Mouse (Mus musculus): ENCODE measurements around the gene Ankrd50.
A peak's percentile ranks its signal among the peaks of the same experiment; 100 is the strongest.

The Ankrd50 gene

DNA sequence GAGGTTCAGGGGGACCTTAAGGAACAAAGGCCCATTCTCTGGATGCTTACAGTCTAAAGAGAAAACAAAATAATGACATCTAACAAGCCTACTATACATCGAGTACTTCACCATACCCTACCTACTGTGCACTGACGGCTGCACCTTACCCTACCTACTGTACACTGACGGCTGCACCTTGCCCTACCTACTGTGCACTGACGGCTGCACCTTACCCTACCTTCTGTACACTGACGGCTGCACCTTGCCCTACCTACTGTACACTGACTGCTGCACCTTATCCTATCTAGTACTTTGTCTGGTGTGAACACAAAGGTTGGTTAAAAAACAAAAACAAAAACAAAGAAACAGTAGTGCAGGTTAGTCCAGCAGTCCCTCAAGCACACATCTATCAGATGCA lies 18.5 kb downstream of the Ankrd50 start:
- ATAC-seq (ENCODE audit: low TSS enrichment), result no peak

DNA sequence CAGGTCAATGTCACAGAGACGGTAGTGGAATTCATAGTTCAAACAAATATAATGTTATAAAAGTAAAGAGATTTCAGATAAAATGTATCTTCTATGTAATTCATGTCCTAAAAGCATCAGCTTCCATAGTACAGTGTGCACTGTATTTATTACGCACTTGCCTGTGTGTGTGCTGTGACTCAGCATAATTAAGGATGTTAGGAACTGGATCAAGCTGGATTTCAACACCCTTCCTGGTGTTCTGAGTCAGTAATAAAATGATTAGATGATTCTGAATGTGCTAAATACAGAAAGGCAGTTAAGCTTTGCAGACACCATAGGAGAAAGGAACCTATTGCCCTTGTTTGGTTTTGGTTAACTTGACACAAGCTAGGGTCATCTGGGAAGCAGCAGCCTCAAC lies 21.5 kb downstream of the Ankrd50 start:
- no peak for ATAC-seq (ENCODE audit: low TSS enrichment)

DNA sequence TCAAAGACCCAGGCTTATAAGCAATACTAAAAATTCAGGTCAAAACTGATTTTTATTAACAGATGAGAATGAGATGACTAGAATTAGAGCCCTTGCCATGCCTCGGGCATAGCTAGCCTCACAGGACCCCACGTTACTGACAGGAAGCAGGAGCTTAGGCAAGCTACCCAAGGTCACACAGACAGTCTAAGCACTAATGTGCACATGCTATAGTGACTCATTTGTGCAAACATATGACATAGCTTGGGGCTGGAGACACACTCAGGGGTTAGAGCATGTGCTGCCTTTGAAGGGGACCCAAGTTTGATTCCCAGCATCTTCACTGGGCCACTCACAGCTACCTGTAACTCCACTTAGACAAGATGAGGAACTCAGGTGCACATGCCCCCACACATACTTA lies 22.9 kb downstream of the Ankrd50 start:
- no peak for ATAC-seq (ENCODE audit: low TSS enrichment)

DNA sequence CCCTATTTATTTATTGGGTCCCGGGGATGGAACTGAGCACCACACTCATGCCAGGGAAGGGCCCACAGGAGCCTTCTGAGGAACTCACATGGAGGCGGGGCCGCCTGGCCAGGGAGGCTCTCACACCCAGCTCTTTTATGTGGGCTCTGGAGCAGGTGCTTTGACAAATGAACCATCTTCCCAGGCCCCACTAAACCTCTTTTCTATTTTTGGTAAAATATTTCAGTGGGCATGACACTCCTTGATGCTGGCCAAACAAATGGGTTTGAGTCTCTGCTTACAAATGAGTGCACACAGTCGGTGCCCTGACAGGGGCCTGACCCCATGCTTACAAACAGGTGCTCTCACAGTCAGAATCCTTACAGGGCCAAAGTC lies 24.4 kb downstream of the Ankrd50 start:
- ATAC-seq (ENCODE audit: low TSS enrichment), result no peak

DNA sequence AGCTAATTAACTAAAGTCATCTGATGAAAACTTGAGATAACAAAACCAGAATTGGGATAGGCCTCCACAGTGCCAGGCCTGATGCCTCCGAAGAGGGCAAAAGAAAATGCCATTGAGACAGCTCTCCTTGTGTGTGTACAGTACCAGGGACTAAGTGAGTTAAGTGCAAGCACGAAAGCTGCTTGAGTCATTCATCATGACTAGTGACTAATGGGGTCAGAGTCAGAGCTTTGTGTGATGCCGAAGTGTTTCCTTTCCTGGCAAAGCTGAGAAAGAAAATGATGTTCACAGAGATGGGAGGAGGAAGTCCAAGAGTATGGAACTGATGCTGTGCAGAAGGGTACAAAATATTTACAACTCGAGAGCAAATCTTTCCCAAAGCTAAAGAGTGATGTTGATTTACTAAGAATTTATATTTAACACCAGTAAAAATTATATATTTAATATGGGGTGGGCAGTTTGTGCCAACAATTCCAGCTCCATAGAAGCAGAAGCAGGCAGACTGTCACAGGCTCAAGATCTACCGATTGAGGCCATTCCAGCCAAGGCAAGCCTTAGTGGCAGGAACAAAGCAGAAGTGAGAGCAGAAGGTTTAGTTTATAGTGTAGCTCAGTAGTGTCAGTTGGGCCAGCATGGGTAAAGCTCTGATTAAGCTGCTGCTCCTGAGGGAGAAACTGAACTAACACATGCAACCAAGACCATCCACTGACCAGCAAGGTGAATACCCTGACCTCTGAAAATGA lies 25.0 kb downstream of the Ankrd50 start:
- ATAC-seq (ENCODE audit: low TSS enrichment), result no peak

DNA sequence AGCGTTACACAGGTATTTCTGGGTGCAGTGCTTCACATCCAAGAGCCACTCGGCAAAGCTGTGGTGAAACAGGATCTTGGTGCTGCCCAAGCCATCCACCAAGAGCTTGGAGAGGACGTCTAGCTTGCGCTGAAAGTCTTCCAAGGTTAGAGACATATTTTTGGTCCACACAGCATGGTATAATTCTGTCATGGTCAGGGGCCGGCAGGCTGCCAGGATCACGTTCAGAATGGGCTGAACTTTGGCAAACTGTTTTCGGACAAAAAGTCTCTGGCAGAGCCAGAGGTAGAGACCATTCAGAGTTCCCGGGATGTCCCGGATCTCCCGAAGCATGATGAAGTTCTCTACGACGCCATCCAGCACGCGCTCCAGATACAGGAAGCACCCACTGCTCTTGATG lies 27.6 kb downstream of the Ankrd50 start:
- ATAC-seq (ENCODE audit: low TSS enrichment), result no peak

DNA sequence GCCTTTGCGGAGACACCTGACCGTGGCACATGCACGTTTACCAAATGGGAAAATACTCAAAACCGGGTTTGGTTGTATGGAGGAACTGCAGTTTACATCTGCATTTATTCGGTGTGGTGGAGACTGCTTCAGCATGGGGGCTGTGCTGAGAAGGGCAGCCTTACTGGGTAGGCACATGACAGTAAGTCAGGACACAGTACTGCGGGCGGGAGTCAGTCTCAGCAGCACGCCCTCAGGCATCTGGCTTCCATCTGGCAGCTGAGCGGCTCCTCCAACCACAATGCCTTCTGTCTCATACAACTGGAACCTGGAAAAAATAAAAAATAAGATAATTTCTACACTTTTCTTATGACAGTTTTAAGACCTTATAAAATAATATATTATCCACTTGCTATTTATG lies 32.4 kb downstream of the Ankrd50 start:
- ATAC-seq (ENCODE audit: low TSS enrichment), result peak; percentile 95

DNA sequence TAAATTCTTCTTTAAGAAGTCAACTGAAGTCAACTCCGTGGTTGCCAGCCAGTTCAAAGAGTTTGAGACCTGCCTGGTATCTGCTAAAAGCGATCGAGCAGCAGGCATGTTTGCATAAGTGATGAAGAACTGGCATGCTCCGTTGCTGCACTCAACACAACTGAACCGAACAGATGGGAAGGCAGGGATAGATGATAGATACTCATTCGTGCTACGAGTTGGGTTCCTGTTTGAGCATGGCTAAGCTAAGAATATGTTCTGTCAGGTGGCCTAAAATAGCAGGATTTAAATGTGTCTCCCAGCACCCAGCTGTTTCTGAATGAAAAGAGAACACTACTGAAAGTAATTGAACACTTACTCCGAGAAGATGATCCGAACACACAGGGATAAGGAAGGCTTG lies 38.1 kb downstream of the Ankrd50 start:
- ATAC-seq (ENCODE audit: low TSS enrichment), result peak; percentile 99

DNA sequence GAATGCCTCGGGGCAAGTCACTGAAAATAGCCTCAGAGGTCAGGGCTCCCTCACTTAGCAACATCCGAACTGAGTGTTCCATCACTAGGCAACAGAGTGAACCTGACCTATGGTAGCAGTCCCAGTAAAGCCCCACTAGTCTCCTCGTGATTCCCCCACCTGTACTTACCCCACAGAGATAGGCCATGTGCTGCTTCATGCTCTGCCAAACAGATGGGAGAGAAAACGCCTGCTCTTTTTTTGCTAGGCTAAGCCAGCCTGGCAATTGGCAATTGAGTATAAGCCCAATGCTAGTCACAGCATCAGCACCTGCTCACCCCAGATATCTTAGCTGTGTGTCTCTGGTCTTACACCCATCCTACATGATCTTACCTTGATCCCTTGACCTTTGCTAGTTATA lies 40.8 kb downstream of the Ankrd50 start:
- ATAC-seq (ENCODE audit: low TSS enrichment), result 0 out of 2 replicates have a peak, but pooled peaks have one; percentile 33

DNA sequence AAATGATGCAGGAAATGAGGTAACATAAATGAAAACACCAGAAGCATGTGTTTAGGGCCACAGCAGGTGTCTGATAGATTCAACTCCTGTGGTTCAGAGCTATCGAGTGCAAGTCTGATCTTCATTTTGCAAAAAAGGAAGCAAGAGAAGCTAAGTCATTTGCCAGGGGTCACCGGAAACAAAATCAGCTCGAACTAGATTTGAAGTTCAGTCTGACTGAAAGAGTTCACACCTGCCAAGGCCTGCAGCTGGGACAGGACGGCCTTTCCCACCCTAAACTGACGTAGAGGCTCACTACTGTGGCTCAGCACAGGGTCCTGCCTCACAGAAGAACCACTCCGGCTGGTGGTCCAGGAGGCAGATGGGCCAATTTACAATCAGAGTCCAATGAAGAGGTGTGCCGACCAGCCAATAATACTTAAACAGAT lies 44.1 kb downstream of the Ankrd50 start:
- ATAC-seq (ENCODE audit: low TSS enrichment), result no peak

DNA sequence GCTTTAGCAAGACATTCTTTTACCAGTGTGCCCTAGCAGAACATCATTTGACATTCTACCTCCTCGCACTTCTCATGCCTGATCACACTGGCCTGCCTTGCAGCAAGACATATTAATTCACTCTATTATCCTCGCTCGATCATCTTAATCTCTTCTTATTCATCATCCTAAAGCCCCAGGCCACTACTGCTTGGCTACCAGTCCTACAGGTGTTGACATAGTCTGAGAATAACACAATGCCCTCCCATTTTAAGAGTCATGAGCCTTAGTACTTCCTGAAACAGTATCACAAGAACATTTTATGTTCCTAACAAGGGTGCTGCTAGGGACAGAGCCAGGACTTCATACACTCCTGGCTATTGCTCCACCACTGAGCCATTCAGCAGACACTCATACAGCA lies 48.0 kb downstream of the Ankrd50 start:
- ATAC-seq (ENCODE audit: low TSS enrichment), result no peak

DNA sequence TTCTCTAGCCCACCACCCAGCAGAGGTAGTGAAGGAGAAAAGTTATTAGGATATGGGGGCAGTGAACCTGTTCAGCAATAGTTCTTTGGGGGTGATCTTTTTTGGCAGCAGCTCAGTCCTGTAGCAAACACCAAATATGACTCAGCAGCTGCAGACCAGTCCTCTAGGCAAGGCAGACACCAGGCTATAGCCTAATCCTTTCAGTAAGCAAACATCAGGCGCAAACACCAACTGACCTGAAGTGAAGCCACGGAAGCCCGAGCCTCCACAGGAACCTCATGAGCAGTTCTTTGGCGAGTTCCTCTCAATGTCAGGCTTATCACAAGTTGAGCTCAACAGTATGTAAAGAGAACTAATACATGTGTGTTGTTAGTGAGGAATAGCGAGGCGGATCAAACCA lies 48.8 kb downstream of the Ankrd50 start:
- no peak for ATAC-seq (ENCODE audit: low TSS enrichment)

DNA sequence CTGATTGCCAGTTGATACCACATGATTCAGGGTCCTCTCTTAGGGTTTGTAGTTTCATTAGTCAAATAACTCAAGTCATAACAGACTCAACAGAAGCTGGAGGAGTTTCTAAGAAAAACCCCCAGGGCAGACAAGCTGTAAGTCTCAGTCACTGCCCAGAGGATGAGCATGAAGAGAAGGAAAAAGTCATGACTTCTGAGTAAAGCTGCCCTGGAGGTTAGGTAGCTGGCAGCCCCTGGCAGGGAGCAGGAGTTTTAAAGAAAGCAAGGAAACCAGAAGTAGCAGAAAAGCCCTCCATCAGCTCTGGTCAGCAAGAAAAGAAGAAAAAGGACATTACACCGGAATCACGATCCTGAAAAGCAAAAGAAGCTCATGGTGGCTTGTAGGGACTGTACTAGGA lies 50.2 kb downstream of the Ankrd50 start:
- ATAC-seq (ENCODE audit: low TSS enrichment), result no peak

DNA sequence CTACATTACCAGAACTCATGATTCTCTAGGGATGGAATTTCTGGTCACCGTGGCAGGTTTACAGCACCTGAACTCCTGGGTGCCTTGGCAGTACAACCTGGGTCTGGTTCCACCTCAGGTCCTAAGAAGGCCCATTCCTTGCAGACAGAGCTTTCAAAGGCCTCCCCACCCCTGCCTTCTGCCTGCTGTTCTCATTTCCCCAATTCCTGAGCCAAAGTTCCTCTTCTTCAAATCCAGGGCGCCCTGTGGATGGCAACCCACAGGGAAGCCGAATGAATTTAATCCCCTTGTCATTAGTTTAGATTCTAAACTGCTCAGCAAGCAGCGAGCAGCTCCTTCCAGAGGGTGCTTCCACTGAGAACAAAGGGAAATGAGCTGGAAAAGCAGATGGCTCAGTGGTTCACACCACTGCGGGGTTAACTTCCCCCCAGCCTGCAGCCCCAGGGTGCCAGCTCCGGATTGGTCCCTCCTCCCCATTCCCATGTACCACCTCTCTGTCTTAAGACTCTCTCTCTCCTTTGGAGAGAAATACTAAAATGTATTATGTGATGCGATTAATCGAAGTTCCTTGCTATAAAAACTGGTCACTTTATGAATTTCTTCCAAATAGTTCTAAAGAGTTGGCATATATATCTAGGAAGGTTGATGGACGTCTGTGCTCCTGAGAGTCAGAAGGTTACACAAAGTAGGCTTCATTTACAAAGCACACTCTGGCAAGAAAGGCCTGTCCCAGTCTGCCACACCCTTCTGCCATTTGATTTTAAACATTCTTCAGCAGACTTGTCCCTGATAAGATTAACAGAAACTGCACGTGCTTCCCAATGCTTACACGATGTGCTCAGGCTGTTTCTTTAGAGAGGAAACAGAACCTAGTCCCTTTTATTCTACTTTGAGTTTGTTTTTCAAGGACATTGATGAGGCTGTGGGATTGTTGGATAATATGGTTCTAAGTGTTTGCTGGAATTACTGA lies 50.9 kb downstream of the Ankrd50 start:
- no peak for ATAC-seq (ENCODE audit: low TSS enrichment)

DNA sequence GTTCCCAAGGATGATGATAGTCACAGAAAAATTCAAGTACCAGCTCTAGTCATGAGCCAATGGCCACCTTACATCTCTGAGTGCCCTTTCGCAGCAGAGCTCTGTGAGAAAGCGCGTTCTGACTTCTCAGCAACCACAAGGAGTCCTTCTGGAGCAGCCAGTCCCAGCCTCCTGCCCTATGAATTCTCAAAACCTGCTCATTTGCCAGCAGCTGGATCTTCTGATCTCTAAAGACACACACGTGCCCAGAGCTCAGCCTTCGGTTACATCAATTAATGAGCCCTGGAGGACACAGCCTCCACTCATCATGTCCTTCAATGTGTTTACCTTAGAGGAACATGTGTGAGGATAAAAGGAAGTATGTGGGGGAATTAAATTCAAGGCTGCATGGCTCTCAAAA lies 53.2 kb downstream of the Ankrd50 start:
- no peak for ATAC-seq (ENCODE audit: low TSS enrichment)

DNA sequence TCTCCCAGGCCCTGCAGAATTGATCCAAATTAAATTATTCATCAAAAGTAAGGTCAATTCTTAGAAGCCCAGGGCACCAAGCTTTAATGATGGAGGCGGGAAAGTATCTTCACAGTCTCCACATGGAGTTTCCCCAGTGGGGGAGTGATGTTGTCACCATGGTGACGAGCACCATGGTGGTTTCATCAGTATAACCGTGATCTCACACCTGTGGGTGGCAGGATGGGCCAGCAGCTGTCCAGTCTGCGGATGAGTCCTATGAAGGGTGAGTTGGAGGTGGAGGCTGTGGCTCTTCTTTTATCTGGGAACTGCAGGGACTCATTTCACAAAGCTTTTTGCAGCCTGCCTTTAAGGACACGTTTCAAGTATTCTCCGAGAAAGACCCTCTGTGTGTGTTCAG lies 53.6 kb downstream of the Ankrd50 start:
- peak; percentile 41 for ATAC-seq (ENCODE audit: low TSS enrichment)

DNA sequence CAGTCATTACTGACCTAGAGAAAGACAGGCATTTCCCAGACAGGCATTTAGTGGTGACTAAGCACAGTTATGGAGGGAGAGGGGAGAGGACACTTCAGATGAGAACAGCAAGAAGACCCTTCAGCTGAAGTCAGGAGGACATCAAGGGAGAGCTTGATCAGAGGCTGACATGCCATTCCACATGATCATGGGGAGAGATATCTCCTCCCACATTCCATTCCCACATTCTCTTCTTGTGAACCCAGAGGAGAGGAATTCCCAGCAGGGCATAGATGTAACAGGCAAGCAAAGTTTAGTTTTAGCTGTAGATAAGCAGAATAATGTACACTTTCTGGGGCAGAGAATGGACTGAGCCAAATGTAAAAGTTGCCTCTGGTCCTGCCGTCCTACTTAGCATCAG lies 57.4 kb downstream of the Ankrd50 start:
- no peak for ATAC-seq (ENCODE audit: low TSS enrichment)

DNA sequence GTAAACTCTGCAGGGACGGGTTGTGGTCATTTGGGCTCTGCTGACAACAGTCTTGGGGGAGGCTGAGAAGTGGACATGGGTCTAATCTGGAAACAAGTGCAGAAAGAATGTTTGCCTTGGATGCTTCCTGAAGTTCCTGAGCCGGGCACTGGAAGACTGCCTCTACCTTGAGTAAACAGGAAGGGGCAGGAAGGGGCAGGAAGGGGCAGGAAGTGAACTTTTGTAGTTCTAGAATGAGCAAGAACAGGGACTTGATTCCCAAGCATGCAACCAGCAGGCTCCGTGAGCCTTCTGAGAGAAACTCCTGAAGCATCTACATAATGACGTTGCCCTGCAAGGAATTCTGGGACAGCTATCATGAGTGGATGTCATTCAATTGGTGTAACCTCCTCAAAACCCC lies 60.7 kb downstream of the Ankrd50 start:
- ATAC-seq (ENCODE audit: low TSS enrichment), result no peak

DNA sequence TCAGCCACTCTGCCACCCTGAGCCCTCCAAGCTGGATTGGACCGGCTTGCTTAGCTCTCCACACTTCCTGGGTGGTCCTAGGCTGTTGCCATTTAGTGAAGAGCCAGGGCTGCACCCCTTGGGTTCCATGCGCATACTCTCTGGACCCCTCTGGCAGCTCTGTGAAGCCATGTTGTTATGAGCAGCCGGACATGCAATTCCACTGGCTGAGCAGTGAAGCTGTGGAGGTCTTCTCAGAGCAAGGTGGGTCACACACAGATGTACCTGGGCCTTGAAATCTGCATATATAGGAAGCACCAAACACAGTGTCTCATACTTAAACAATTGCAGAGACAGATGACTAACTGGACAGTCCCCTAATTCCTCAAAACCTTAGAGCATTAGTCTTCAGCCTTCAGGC lies 64.7 kb downstream of the Ankrd50 start:
- no peak for ATAC-seq (ENCODE audit: low TSS enrichment)

DNA sequence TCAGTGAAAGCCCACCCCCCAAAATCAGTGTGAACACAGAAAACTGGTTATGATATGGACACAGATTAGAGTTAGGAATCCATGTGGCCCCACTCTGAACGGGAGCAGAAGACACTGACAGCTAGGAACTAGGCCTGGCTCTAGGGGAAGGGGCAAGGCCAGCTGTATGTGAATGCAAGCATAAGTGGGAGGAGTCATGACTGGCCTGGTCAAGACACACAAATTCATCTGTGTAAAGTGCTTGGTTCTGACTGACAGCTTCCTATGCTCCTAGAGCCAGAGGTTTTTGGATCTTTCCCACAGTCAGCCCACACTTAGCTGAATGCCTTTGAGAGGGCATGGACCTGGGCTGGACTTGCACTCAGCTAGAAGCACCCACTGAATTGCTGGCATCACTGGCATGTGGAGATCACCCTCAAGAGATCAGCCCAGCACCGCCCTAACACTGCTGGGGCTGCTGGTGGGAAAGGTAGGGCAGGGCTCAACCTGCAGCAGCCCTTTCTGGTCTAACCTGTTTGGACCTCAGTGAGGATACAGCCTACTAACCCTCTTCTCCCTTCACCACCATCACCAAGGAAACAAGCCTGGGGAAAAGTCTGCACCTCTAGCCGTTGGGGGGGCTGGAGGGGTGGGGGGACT lies 69.2 kb downstream of the Ankrd50 start:
- ATAC-seq (ENCODE audit: low TSS enrichment), result no peak
